Mouse (Mus musculus) thymus, postnatal 0 days (tissue): ENCODE measurements at regions not wholly inside any gene's neighbourhood (a gene's known extent, or its start where the extent isn't known, plus 50 kb on each side); places are given as distances from the start of the nearest gene placed in this dataset.
"Not testable (repeated sequence)": the region's sequence is repeated elsewhere in the genome, so short reads cannot be mapped to it uniquely, and the experiment has no call there.

ENCODE experiments used
- DNase-seq: peaks from one replicate; pipeline ENCODE4 v3.0.0-alpha.2; 2015; ENCODE audit warnings: low spot score

- DNase-seq: no peak
Measured at GRCm38 (mm10) chr6:50821401-50822235, 167.4 kb upstream of the Npvf start.

- DNase-seq: no peak
Measured at GRCm38 (mm10) chr6:50822236-50823151, 168.3 kb upstream of the Npvf start.

GRCm38 (mm10) chr6:50823220-50823910 lies 169.1 kb upstream of the Npvf start:
- DNase-seq: no peak

- DNase-seq: no peak
Measured at GRCm38 (mm10) chr6:50824466-50824865, 170.2 kb upstream of the Npvf start.

- no peak for DNase-seq
Measured at GRCm38 (mm10) chr6:50831725-50832124, 177.5 kb upstream of the Npvf start.

GRCm38 (mm10) chr6:50835997-50836625 lies 181.9 kb upstream of the Npvf start:
- no peak for DNase-seq

GRCm38 (mm10) chr6:50840826-50841225 lies 186.6 kb upstream of the Npvf start:
- no peak for DNase-seq

- not testable (repeated sequence) for DNase-seq
Measured at GRCm38 (mm10) chr6:50845246-50845645, 191.0 kb upstream of the Npvf start.

GRCm38 (mm10) chr6:50846740-50847516 lies 192.7 kb upstream of the Npvf start:
- no peak for DNase-seq

GRCm38 (mm10) chr6:50847548-50847947 lies 193.3 kb upstream of the Npvf start:
- DNase-seq: no peak

GRCm38 (mm10) chr6:50859162-50859561 lies 204.9 kb upstream of the Npvf start:
- no peak for DNase-seq

GRCm38 (mm10) chr6:50877991-50878390 lies 223.8 kb upstream of the Npvf start:
- DNase-seq: no peak

GRCm38 (mm10) chr6:50882298-50882697 lies 228.1 kb upstream of the Npvf start:
- no peak for DNase-seq

GRCm38 (mm10) chr6:50882759-50883158 lies 228.5 kb upstream of the Npvf start:
- DNase-seq: no peak

GRCm38 (mm10) chr6:50885031-50885430 lies 230.8 kb upstream of the Npvf start:
- no peak for DNase-seq

- DNase-seq: no peak
Measured at GRCm38 (mm10) chr6:50885771-50886360, 231.6 kb upstream of the Npvf start.

- DNase-seq: no peak
Measured at GRCm38 (mm10) chr6:50890370-50891204, 236.3 kb upstream of the Npvf start.

GRCm38 (mm10) chr6:50891205-50891526 lies 236.9 kb upstream of the Npvf start:
- no peak for DNase-seq

- DNase-seq: no peak
Measured at GRCm38 (mm10) chr6:50898792-50899191, 244.6 kb upstream of the Npvf start.
